ENCODE assay signal across 16 mouse cellular contexts in genomic region chr10:12756692-12757091, GRCm38 (mm10).
DNase-seq lines count a peak whose midpoint lies in the region; ATAC-seq and TF ChIP-seq lines count a peak whose summit lies in the region.
"Had no signal": no experiment of that assay in that cellular context is flagged by ENCODE, and none has a peak within 500 bp of the region (broad histone marks: within the 10 kb centered on the region; RNA-seq: fewer than 3 reads in every experiment).

No protein-coding gene starts in this region.

- H3K4me1 ChIP-seq in heart, adult 2 months (ENCODE audit: control insufficient read depth, insufficient read depth, low read length): peaks cover 5% of the 10 kb centered on the region
- H3K4me1 ChIP-seq in forebrain, embryonic 16.5 days (replicated peaks; ENCODE audit: control insufficient read depth, insufficient read depth, low read length): 0 out of 2 replicates have a peak, but pooled peaks cover 5% of the 10 kb centered on the region
- H3K4me1 ChIP-seq: forebrain, embryonic 12.5 days; midbrain, embryonic 10.5 days had no signal

- peak; percentile 20 for DNase-seq in gastrocnemius, postnatal 14 days
- no peak for DNase-seq in gastrocnemius, postnatal 36 days
- DNase-seq in 3T3-L1 (ENCODE audit: low read depth, low spot score): peak; percentile 37
- DNase-seq in brain, embryonic 14.5 days (ENCODE audit: low read depth): peak; percentile 11
- no peak for DNase-seq in heart, adult 2 months
- no peak for DNase-seq in urinary bladder, postnatal 36 days (ENCODE audit: low spot score in 2 of 2)
- DNase-seq: kidney, postnatal 10 days; layer of hippocampus, adult 9-11 months; lung, embryonic 14.5 days had no signal

- no peak overlapping the region for H3K4me2 ChIP-seq in forebrain, embryonic 16.5 days (ENCODE audit: low read length)
- H3K4me2 ChIP-seq: embryonic facial prominence, embryonic 13.5 days; forebrain, embryonic 12.5 days; limb, embryonic 12.5 days; lung, embryonic 14.5 days had no signal

- no peaks in the 10 kb centered on the region for H3K9me3 ChIP-seq in forebrain, embryonic 16.5 days (ENCODE audit: control insufficient read depth, low read length)
- H3K9me3 ChIP-seq: embryonic facial prominence, embryonic 13.5 days; forebrain, embryonic 12.5 days; limb, embryonic 12.5 days; midbrain, embryonic 10.5 days had no signal

- WGBS in heart, adult 2 months: 88% methylated on average over 4 of the region's 4 CpGs
- 86% methylated on average over 4 of the region's 4 CpGs for WGBS in forebrain, embryonic 16.5 days

- H3K27me3 ChIP-seq in heart, adult 2 months (ENCODE audit: control insufficient read depth, insufficient read depth, low read length): no peaks in the 10 kb centered on the region
- no peaks in the 10 kb centered on the region for H3K27me3 ChIP-seq in forebrain, embryonic 16.5 days (replicated peaks; ENCODE audit: control insufficient read depth, insufficient read depth, low read length)
- H3K27me3 ChIP-seq: embryonic facial prominence, embryonic 13.5 days; forebrain, embryonic 12.5 days; limb, embryonic 12.5 days had no signal

- H3K79me2 ChIP-seq in heart, adult 2 months (replicated peaks; ENCODE audit: control insufficient read depth, insufficient read depth, low read length): peaks cover 2% of the 10 kb centered on the region; the same call in 1 of the 2 replicates

- peaks cover 7% of the 10 kb centered on the region for H3K36me3 ChIP-seq in heart, adult 2 months (ENCODE audit: control insufficient read depth, insufficient read depth, low read length)
- no peaks in the 10 kb centered on the region for H3K36me3 ChIP-seq in forebrain, embryonic 16.5 days (ENCODE audit: control insufficient read depth, insufficient read depth)
- H3K36me3 ChIP-seq: embryonic facial prominence, embryonic 13.5 days; forebrain, embryonic 12.5 days; limb, embryonic 12.5 days; midbrain, embryonic 10.5 days had no signal

- no peak for TF ChIP-seq CTCF in brain, embryonic 14.5 days (IDR thresholded peaks at IDR 0.05; ENCODE audit: borderline replicate concordance, extremely low read depth, insufficient read depth, insufficient read length)
- TF ChIP-seq CTCF in heart, adult 2 months (IDR thresholded peaks at IDR 0.05): no peak

- intact Hi-C loops in gastrocnemius, postnatal 14 days (cut with DNase I; ENCODE audit: low total_unique reads): no loop called here
- intact Hi-C loops in gastrocnemius, postnatal 36 days (cut with DNase I): no loop called here
- intact Hi-C loops in heart, adult 2 months (cut with DNase I): no loop called here

- ATAC-seq in erythroblast, adult 5-6 weeks (replicated peaks; ENCODE audit: low FRiP score, poor library complexity, severe bottlenecking): peak; percentile 52; the same call in 1 of the 2 replicates
- no peak for ATAC-seq in forebrain, embryonic 16.5 days
- ATAC-seq: inflammation-experienced regulatory T-cells, adult 6 months had no signal

- no peak for TF ChIP-seq POLR2A in brain, embryonic 14.5 days (IDR thresholded peaks at IDR 0.05; ENCODE audit: borderline replicate concordance, extremely low read depth, insufficient read depth, insufficient read length, poor library complexity, severe bottlenecking)
- TF ChIP-seq POLR2A in heart, adult 2 months (IDR thresholded peaks at IDR 0.05; ENCODE audit: insufficient read depth, low read depth, low read length): no peak

- no peak for TF ChIP-seq EP300 in heart, adult 2 months (IDR thresholded peaks at IDR 0.05; ENCODE audit: insufficient read depth, low read depth, low read length)

- no peak overlapping the region for H3K27ac ChIP-seq in heart, adult 2 months
- H3K27ac ChIP-seq in forebrain, embryonic 16.5 days (ENCODE audit: low read length): no peak overlapping the region
- H3K27ac ChIP-seq: embryonic facial prominence, embryonic 13.5 days; forebrain, embryonic 12.5 days; limb, embryonic 12.5 days; midbrain, embryonic 10.5 days had no signal

- no peak overlapping the region for H3K9ac ChIP-seq in heart, adult 2 months (ENCODE audit: low read depth, low read length)
- H3K9ac ChIP-seq in forebrain, embryonic 16.5 days (replicated peaks; ENCODE audit: low read depth, low read length): no peak overlapping the region
- H3K9ac ChIP-seq: embryonic facial prominence, embryonic 13.5 days; forebrain, embryonic 12.5 days; limb, embryonic 12.5 days; lung, embryonic 14.5 days had no signal

- no peak overlapping the region for H3K4me3 ChIP-seq in heart, adult 2 months
- no peak overlapping the region for H3K4me3 ChIP-seq in forebrain, embryonic 16.5 days (replicated peaks; ENCODE audit: low read length)
- H3K4me3 ChIP-seq: embryonic facial prominence, embryonic 13.5 days; forebrain, embryonic 12.5 days; limb, embryonic 12.5 days; midbrain, embryonic 10.5 days had no signal

Comparison
In these comparisons a context has a peak if more than half of its experiments do, and no peak if none do; other contexts are left out.
1. DNase-seq: peak in gastrocnemius, postnatal 14 days (single experiment), 3T3-L1 (single experiment) and brain, embryonic 14.5 days (single experiment); none in gastrocnemius, postnatal 36 days (0 of 2), heart, adult 2 months (0 of 2) and urinary bladder, postnatal 36 days (0 of 2).